Mouse (Mus musculus): ENCODE data around the gene Fam20b. TPM values are rescaled to one million over a fixed set of nuclear protein-coding genes. Genes with fewer than 3 reads are reported as not detected.

Gene Fam20b
- polyA plus RNA-seq, 1 experiment = 27.7 TPM

DNA sequence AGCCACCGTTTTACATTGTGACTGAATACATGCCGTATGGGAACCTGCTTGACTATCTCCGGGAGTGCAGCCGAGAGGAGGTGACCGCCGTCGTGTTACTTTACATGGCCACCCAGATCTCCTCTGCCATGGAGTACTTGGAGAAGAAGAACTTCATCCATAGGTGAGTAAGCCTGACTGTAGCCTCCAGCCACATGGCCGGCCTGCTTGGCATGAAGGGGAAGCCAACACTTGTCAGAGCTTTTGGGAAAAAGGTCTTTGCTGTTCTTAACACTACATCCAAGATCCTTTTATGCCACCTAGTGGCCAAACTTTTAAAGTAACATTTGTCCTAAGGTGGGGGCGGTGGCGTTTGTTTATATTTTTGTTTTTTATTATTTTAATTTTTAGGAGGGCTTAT, 85.8 kb downstream of the Fam20b start:
- Histone ChIP-seq H3K27me3 (ENCODE audit: control insufficient read depth, insufficient read depth, low read length) (no peaks in the 10 kb centered on the region), H3K36me3 (ENCODE audit: control insufficient read depth, insufficient read depth, low read length) (peaks cover 1% of the 10 kb centered on the region)

DNA sequence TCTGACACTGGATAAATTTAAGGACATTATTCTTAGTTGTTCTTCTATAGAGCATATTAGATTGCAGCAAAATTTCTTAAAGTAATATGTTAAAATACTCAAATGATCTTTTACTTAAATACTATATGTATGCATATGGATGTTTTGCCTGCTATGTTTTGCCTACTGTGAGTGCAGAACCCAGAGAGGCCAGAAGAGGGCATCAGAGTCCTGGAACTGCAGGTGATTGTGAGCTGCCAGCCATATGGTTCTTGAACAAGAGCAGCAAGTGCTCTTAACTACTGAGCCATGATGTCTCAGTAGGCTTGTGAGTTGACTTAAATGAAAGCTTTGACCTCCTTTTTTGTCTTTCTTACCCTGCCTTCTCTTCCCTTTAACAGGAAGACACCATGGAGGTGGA, 87.9 kb downstream of the Fam20b start:
- H3K27ac ChIP-seq (ENCODE audit: control insufficient read depth, insufficient read depth, low read depth, low read length) = no peak overlapping the region
- H3K36me3 ChIP-seq (ENCODE audit: control insufficient read depth, insufficient read depth, low read length) = peaks cover 1% of the 10 kb centered on the region
- TF ChIP-seq CTCF (IDR thresholded peaks at IDR 0.05; ENCODE audit: control insufficient read depth, insufficient read depth, insufficient replicate concordance, low read depth, low read length) (peak; percentile 9; the same call in 1 of the 2 replicates), POLR2A (IDR thresholded peaks at IDR 0.05; ENCODE audit: control insufficient read depth, low read depth, low read length) (no peak)
- no peaks in the 10 kb centered on the region for H3K4me1 ChIP-seq (ENCODE audit: control insufficient read depth, insufficient read depth, low read length)
- no peak overlapping the region for H3K4me3 ChIP-seq (ENCODE audit: control insufficient read depth, low read depth, low read length)
- H3K27me3 ChIP-seq (ENCODE audit: control insufficient read depth, insufficient read depth, low read length) = no peaks in the 10 kb centered on the region

More for the DNA sequence above, 85.8 kb downstream of the Fam20b start:
- no peaks in the 10 kb centered on the region for H3K4me1 ChIP-seq (ENCODE audit: control insufficient read depth, insufficient read depth, low read length)
- no peak overlapping the region for H3K27ac ChIP-seq (ENCODE audit: control insufficient read depth, insufficient read depth, low read depth, low read length)
- no peak for TF ChIP-seq CTCF (IDR thresholded peaks at IDR 0.05; ENCODE audit: control insufficient read depth, insufficient read depth, insufficient replicate concordance, low read depth, low read length)
- TF ChIP-seq POLR2A (IDR thresholded peaks at IDR 0.05; ENCODE audit: control insufficient read depth, low read depth, low read length) = no peak
- H3K4me3 ChIP-seq (ENCODE audit: control insufficient read depth, low read depth, low read length) = no peak overlapping the region

- TF ChIP-seq CTCF (IDR thresholded peaks at IDR 0.05; ENCODE audit: control insufficient read depth, insufficient read depth, insufficient replicate concordance, low read depth, low read length) (no peak), POLR2A (IDR thresholded peaks at IDR 0.05; ENCODE audit: control insufficient read depth, low read depth, low read length) (no peak)
- Histone ChIP-seq H3K36me3 (ENCODE audit: control insufficient read depth, insufficient read depth, low read length) (peaks cover 2% of the 10 kb centered on the region), H3K4me3 (ENCODE audit: control insufficient read depth, low read depth, low read length) (no peak overlapping the region), H3K27me3 (ENCODE audit: control insufficient read depth, insufficient read depth, low read length) (no peaks in the 10 kb centered on the region), H3K4me1 (ENCODE audit: control insufficient read depth, insufficient read depth, low read length) (no peaks in the 10 kb centered on the region), H3K27ac (ENCODE audit: control insufficient read depth, insufficient read depth, low read depth, low read length) (no peak overlapping the region)
These were observed 88.9 kb downstream of the Fam20b start for GRCm38 (mm10) chr1:156629984-156630383.

Other genes starting within 250 kb of the Fam20b start
- 32.4 and 34.4 TPM in 2 replicates for gene Soat1, start 244.8 kb downstream of the Fam20b start, polyA plus RNA-seq (2012; rRNA removed)
- gene Gm10031, start 195.1 kb downstream of the Fam20b start, polyA plus RNA-seq (2012; rRNA removed) = 4.0 and 4.3 TPM in 2 replicates
- gene Abl2, start 160.3 kb downstream of the Fam20b start, polyA plus RNA-seq (2012; rRNA removed) = 5.1 and 5.9 TPM in 2 replicates
- 0.90 and 0.94 TPM in 2 replicates for gene Tor3a, start 44.7 kb downstream of the Fam20b start, polyA plus RNA-seq (2012; rRNA removed)
- 0.28 and 0.37 TPM in 2 replicates for gene Angptl1, start 119.5 kb upstream of the Fam20b start, polyA plus RNA-seq (2012; rRNA removed)
- 123 and 132 TPM in 2 replicates for gene Ralgps2, start 220.5 kb upstream of the Fam20b start, polyA plus RNA-seq (2012; rRNA removed)

Data from testis, adult 2 months (tissue).